Mouse (Mus musculus) erythroblast, embryonic 14.5 days (primary cell): ENCODE data around the gene Rap1gap. TPM values are rescaled to one million over a fixed set of nuclear protein-coding genes. Genes with fewer than 3 reads are reported as not detected.

Experiments used
- H3K27me3 ChIP-seq: 2 replicates; pipeline ENCODE4 v1.6.1; 2012; ENCODE audit warnings: inconsistent platforms; ENCODE audit not compliant: control insufficient read depth
- H3K36me3 ChIP-seq: 2 replicates; pipeline ENCODE4 v1.6.1; 2012; ENCODE audit warnings: mild to moderate bottlenecking, inconsistent platforms; ENCODE audit not compliant: control insufficient read depth
- H3K4me1 ChIP-seq: 2 replicates; pipeline ENCODE4 v1.6.1; 2012; ENCODE audit warnings: inconsistent platforms; ENCODE audit not compliant: control insufficient read depth
- H3K4me3 ChIP-seq: replicated peaks from 2 replicates; pipeline ENCODE3; 2012; ENCODE audit warnings: moderate library complexity, mild to moderate bottlenecking, inconsistent platforms
- H3K9me3 ChIP-seq: 2 replicates; pipeline ENCODE4 v1.6.1; 2012; ENCODE audit warnings: low read length, inconsistent platforms, mixed read lengths; ENCODE audit not compliant: control insufficient read depth
- GATA1 ChIP-seq: IDR thresholded peaks from 2 replicates; pipeline ENCODE4 v1.6.1; 2012; ENCODE audit warnings: low read length, inconsistent platforms, mixed read lengths
- TAL1 ChIP-seq: IDR thresholded peaks from 3 replicates; pipeline ENCODE4 v1.6.1; 2012; ENCODE audit warnings: low read length, inconsistent platforms, mixed read lengths
- polyA plus RNA-seq: library from polyadenylated mRNA; stranded (reverse); fragments of >175 nt; gene quantifications from 2 replicates; pipeline ENCODE4 v1.2.3, GENCODE M21; 2012

Gene Rap1gap
- polyA plus RNA-seq: 0.05 and 0.12 TPM in 2 replicates

DNA sequence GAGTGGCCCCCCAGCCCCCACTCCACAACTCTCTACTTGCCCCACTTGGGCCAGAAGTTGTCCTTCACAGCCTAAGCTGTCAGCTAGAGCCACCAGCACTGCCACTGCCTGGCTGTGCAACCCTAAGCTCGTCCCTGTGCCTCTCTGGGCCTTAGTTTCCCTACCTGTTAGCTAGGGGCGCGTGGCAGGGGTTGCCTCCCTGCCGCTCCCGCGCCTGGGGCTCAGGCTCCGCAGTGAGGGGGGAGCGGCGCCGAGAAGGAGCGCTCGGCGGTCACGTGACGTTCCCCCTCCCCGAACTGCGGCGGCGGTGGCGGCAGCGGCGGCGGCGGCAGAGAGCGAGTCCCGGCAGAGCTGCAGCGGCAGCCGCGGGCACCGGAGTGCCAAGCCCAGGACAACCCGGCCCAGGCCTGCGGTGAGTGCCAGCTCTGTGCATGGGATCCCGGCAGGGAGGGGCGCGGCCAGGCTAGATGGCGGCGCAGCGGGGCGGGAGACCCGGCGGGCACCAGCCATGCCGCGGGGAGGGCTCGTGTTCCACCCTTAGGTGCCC is at the start of gene Rap1gap:
TSS of gene Rap1gap (plus strand) at position 294 of the 547 bp plus-strand sequence.
- Histone ChIP-seq H3K9me3 (no peaks in the 10 kb centered on the region), H3K36me3 (no peaks in the 10 kb centered on the region), H3K4me1 (no peaks in the 10 kb centered on the region; the same call in 1 of the 2 replicates), H3K27me3 (peaks cover 57% of the 10 kb centered on the region), H3K4me3 (peak within 1 kb of the TSS; percentile 22)
- no peak for TF ChIP-seq TAL1
- TF ChIP-seq GATA1: no peak

GRCm38 (mm10) chr4:137622847-137623246 is 41.7 kb upstream of the Rap1gap start:
- no peak overlapping the region for H3K4me3 ChIP-seq
- peaks cover 98% of the 10 kb centered on the region for H3K36me3 ChIP-seq
- no peaks in the 10 kb centered on the region for H3K4me1 ChIP-seq
- no peaks in the 10 kb centered on the region for H3K27me3 ChIP-seq
- no peak for TF ChIP-seq TAL1
- TF ChIP-seq GATA1: no peak
- no peaks in the 10 kb centered on the region for H3K9me3 ChIP-seq

- no peaks in the 10 kb centered on the region for H3K27me3 ChIP-seq
- no peak for TF ChIP-seq GATA1
- no peak for TF ChIP-seq TAL1
- peaks cover 95% of the 10 kb centered on the region for H3K36me3 ChIP-seq
- H3K9me3 ChIP-seq: no peaks in the 10 kb centered on the region
- H3K4me1 ChIP-seq: no peaks in the 10 kb centered on the region
- H3K4me3 ChIP-seq: no peak overlapping the region
Observed at GRCm38 (mm10) chr4:137627476-137628235, 36.9 kb upstream of the Rap1gap start.

DNA sequence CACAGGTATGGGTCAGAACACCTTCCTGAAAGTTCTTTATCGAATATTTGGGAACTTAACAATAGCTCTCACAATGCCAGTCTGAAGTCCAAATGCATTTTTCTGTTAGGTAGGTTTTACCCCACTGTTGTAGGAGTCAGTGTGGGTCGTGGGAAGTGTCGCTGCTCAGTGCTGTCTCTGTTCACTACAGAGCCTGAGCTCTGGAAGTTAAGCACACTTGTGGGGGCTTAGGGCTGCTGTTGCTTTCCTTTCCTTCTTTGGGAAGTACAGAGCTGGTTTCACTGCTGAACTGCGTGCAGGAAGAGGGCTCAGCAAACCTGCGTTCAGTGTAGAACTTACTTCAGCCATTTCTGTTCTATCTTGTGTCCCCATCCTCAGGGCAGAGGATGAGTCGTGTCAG is 36.1 kb upstream of the Rap1gap start:
- no peaks in the 10 kb centered on the region for H3K9me3 ChIP-seq
- TF ChIP-seq GATA1 (no peak), TAL1 (no peak)
- peaks cover 95% of the 10 kb centered on the region for H3K36me3 ChIP-seq
- H3K27me3 ChIP-seq: no peaks in the 10 kb centered on the region
- H3K4me3 ChIP-seq: no peak overlapping the region
- H3K4me1 ChIP-seq: no peaks in the 10 kb centered on the region

GRCm38 (mm10) chr4:137629354-137629753 is 35.2 kb upstream of the Rap1gap start:
- Histone ChIP-seq H3K27me3 (no peaks in the 10 kb centered on the region), H3K9me3 (no peaks in the 10 kb centered on the region), H3K4me1 (no peaks in the 10 kb centered on the region), H3K4me3 (no peak overlapping the region), H3K36me3 (peaks cover 95% of the 10 kb centered on the region)
- TF ChIP-seq TAL1: no peak
- no peak for TF ChIP-seq GATA1

DNA sequence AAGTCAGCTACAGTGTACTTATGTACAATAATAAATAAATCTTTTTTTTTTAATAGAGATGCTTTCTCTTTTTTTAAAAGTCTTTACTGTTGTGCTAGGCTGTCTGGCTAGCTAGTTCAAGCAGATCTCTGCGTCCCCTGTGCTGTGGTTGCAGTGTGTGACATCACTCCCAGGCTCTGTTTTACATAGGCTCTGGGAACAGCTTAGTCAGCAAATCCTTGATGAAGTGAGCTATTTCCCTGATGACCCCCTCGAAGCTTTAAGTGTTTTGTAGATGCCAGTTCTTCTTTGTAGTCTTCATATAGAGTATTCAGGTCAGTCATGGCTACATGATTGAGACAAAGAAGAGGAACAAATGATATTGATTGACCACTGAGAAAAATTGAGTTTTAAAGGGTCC is 34.4 kb upstream of the Rap1gap start:
- Histone ChIP-seq H3K36me3 (peaks cover 94% of the 10 kb centered on the region), H3K27me3 (no peaks in the 10 kb centered on the region), H3K9me3 (no peaks in the 10 kb centered on the region), H3K4me3 (no peak overlapping the region), H3K4me1 (no peaks in the 10 kb centered on the region)
- TF ChIP-seq TAL1 (no peak), GATA1 (no peak)

DNA sequence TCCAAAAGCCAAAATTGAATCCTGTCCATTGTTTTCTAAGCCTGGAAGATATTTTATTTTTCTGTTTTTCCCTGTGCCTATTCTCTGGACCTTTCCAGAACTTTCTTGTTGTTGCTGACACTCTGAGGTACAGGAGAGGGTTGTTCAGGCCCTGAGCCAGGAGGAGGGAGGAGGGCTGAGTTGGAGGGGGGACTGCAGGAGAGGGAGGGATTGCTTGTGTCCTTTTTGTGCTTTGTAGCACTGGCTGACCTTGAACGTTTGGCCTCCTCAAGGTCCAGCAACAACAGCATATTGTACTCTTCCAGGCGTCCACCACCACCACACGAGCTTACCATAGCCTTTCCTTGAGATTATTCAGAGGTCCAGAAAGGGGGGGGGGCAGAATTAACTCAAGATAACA is 32.9 kb upstream of the Rap1gap start:
- TF ChIP-seq TAL1 (no peak), GATA1 (no peak)
- Histone ChIP-seq H3K4me1 (no peaks in the 10 kb centered on the region), H3K9me3 (no peaks in the 10 kb centered on the region), H3K4me3 (no peak overlapping the region), H3K36me3 (peaks cover 95% of the 10 kb centered on the region), H3K27me3 (no peaks in the 10 kb centered on the region)

DNA sequence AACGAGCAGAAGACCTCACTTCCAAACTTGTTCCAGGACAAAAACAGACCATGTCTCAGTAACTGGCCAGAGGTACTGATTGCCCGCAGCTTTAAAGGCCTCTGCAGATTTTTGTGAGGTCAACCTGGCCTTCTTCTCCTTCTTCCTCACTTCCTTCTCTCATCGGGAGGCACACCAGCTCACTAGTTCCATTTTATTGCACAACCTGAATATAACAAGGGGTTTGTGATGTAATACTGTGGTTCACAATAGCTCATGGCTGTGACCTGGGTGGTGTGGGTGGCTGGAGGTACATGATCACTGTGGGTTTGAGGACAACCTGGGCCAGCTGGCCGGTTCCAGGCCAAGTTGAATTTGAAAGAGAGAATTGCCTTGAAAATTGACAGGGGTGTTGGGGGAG is 31.1 kb upstream of the Rap1gap start:
- no peaks in the 10 kb centered on the region for H3K9me3 ChIP-seq
- H3K36me3 ChIP-seq: peaks cover 96% of the 10 kb centered on the region
- TF ChIP-seq GATA1: no peak
- H3K27me3 ChIP-seq: no peaks in the 10 kb centered on the region
- no peak overlapping the region for H3K4me3 ChIP-seq
- H3K4me1 ChIP-seq: no peaks in the 10 kb centered on the region

DNA sequence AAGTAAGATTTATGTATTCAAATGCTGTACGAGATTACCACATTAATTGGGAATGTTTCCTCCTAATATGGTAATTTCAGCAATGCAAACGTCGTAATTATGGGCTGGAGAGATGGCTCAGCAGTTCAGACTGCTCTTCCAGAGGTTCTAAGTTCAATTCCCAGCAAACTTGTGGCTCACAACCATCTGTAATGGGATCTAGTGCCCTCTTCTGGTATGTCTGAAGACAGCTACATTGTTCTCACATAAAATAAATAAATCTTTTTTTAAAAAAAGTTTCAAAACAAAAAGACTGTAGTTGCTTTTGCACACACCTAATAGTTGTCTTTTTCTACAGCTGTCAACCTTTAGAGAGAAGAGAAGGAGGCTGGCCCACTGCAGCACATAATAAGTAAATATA is 27.9 kb upstream of the Rap1gap start:
- TF ChIP-seq GATA1 (no peak), TAL1 (no peak)
- H3K36me3 ChIP-seq: peaks cover 98% of the 10 kb centered on the region

GRCm38 (mm10) chr4:137641556-137641955 is 23.0 kb upstream of the Rap1gap start:
- no peaks in the 10 kb centered on the region for H3K9me3 ChIP-seq
- H3K36me3 ChIP-seq: peaks cover 98% of the 10 kb centered on the region
- no peak overlapping the region for H3K4me3 ChIP-seq
- H3K4me1 ChIP-seq: peaks cover 2% of the 10 kb centered on the region
- TF ChIP-seq GATA1 (no peak), TAL1 (no peak)
- no peaks in the 10 kb centered on the region for H3K27me3 ChIP-seq

More for the DNA sequence above, 27.9 kb upstream of the Rap1gap start:
- Histone ChIP-seq H3K27me3 (no peaks in the 10 kb centered on the region), H3K4me3 (no peak overlapping the region), H3K9me3 (no peaks in the 10 kb centered on the region), H3K4me1 (peaks cover 2% of the 10 kb centered on the region; the same call in 1 of the 2 replicates)
